Mouse (Mus musculus): Measurements from ENCODE around the gene Prdm4. TPM values are rescaled to one million over a fixed set of nuclear protein-coding genes. Genes with fewer than 3 reads are reported as not detected.
A peak's percentile ranks its signal among the peaks of the same experiment; 100 is the strongest.

The Prdm4 gene
- total RNA-seq, 1 experiment from 2014 or later = 59.1 TPM

GRCm38 (mm10) chr10:85879886-85880486 lies 37.0 kb downstream of the Prdm4 start:
- no peak for ATAC-seq (replicated peaks in 1 of 2; ENCODE audit: insufficient read depth in 1 of 2, low FRiP score in 2 of 2, low TSS enrichment in 1 of 2, low read depth in 1 of 2, poor library complexity in 2 of 2, severe bottlenecking in 2 of 2)

GRCm38 (mm10) chr10:85875812-85876211 lies 41.1 kb downstream of the Prdm4 start:
- ATAC-seq (replicated peaks in 1 of 2; ENCODE audit: insufficient read depth in 1 of 2, low FRiP score in 2 of 2, low TSS enrichment in 1 of 2, low read depth in 1 of 2, poor library complexity in 2 of 2, severe bottlenecking in 2 of 2) = no peak

GRCm38 (mm10) chr10:85873861-85874544 lies 42.9 kb downstream of the Prdm4 start:
- peak in 1 of 2 experiments; percentile 44; a peak in 1 of 4 replicates for ATAC-seq (replicated peaks in 1 of 2; ENCODE audit: insufficient read depth in 1 of 2, low FRiP score in 2 of 2, low TSS enrichment in 1 of 2, low read depth in 1 of 2, poor library complexity in 2 of 2, severe bottlenecking in 2 of 2)

GRCm38 (mm10) chr10:85872479-85872773 lies 44.5 kb downstream of the Prdm4 start:
- peak; percentile 25 to 47; a peak in 3 of 4 replicates for ATAC-seq (replicated peaks in 1 of 2; ENCODE audit: insufficient read depth in 1 of 2, low FRiP score in 2 of 2, low TSS enrichment in 1 of 2, low read depth in 1 of 2, poor library complexity in 2 of 2, severe bottlenecking in 2 of 2)

- peak; percentile 83 to 85 for ATAC-seq (replicated peaks in 1 of 2; ENCODE audit: insufficient read depth in 1 of 2, low FRiP score in 2 of 2, low TSS enrichment in 1 of 2, low read depth in 1 of 2, poor library complexity in 2 of 2, severe bottlenecking in 2 of 2)
These were observed 45.1 kb downstream of the Prdm4 start for GRCm38 (mm10) chr10:85871698-85872478.

- no peak for ATAC-seq (replicated peaks in 1 of 2; ENCODE audit: insufficient read depth in 1 of 2, low FRiP score in 2 of 2, low TSS enrichment in 1 of 2, low read depth in 1 of 2, poor library complexity in 2 of 2, severe bottlenecking in 2 of 2)
These were observed 70.7 kb downstream of the Prdm4 start for GRCm38 (mm10) chr10:85846105-85846862.

Other genes with a start within 250 kb of the Prdm4 start
- 62.3 and 65.5 TPM in 2 replicates for gene Pwp1, start 87.6 kb downstream of the Prdm4 start, total RNA-seq (2017)
- gene Ascl4, start 10.5 kb upstream of the Prdm4 start, total RNA-seq (2017) = not detected in 2 replicates
- gene Rtcb, start 40.7 kb upstream of the Prdm4 start, total RNA-seq (2017) = 210 and 223 TPM in 2 replicates
- 1.6 and 2.6 TPM in 2 replicates for gene Bpifc, start 94.8 kb upstream of the Prdm4 start, total RNA-seq (2017)
- gene Fbxo7, start 104.8 kb upstream of the Prdm4 start, total RNA-seq (2017) = 24.6 and 27.3 TPM in 2 replicates

Measured in hematopoietic stem cell, adult 5-6 weeks (primary cell).